Mouse (Mus musculus) liver, adult 2 months (tissue): ENCODE measurements around the gene Vps50. TPM values are rescaled to one million over a fixed set of nuclear protein-coding genes. Genes with fewer than 3 reads are reported as not detected.

Source experiments
- DNase-seq: peaks from one replicate; pipeline ENCODE4 v3.0.0-alpha.2; 2011; ENCODE audit warnings: low read depth, low spot score; ENCODE audit errors: extremely low read depth
- H3K27ac ChIP-seq: fragments of 200-500 bp; replicated peaks from 2 replicates; pipeline ENCODE4 v1.5.1; 2012; ENCODE audit warnings: low read depth, mild to moderate bottlenecking, control low read depth, inconsistent platforms, low read length; ENCODE audit not compliant: insufficient read depth
- H3K27me3 ChIP-seq: fragments of 200-500 bp; 2 replicates; pipeline ENCODE4 v1.6.1; 2012; ENCODE audit warnings: mild to moderate bottlenecking, moderate library complexity, low read length, inconsistent platforms; ENCODE audit not compliant: control insufficient read depth, insufficient read depth
- H3K36me3 ChIP-seq: fragments of 200-500 bp; 2 replicates; pipeline ENCODE4 v1.6.1; 2012; ENCODE audit warnings: low read length, inconsistent platforms; ENCODE audit not compliant: control insufficient read depth, insufficient read depth
- H3K4me1 ChIP-seq: fragments of 200-500 bp; 2 replicates; pipeline ENCODE4 v1.6.1; 2011; ENCODE audit warnings: low read length; ENCODE audit not compliant: control insufficient read depth, insufficient read depth
- H3K4me3 ChIP-seq: fragments of 200-500 bp; 2 replicates; pipeline ENCODE4 v1.5.1; 2011; ENCODE audit warnings: low read depth, mild to moderate bottlenecking, control low read depth, low read length, moderate library complexity; ENCODE audit not compliant: insufficient read depth
- H3K79me2 ChIP-seq: fragments of 200-500 bp; 2 replicates; pipeline ENCODE4 v1.6.1; 2012; ENCODE audit warnings: inconsistent platforms, mild to moderate bottlenecking, low read length, moderate library complexity; ENCODE audit not compliant: control insufficient read depth, insufficient read depth
- H3K9ac ChIP-seq: fragments of 200-500 bp; 2 replicates; pipeline ENCODE4 v1.6.1; 2012; ENCODE audit warnings: low read depth, mild to moderate bottlenecking, control low read depth, inconsistent platforms, low read length
- CTCF ChIP-seq: fragments of 200-500 bp; IDR thresholded peaks from 2 replicates; pipeline ENCODE4 v1.5.1; 2011; ENCODE audit warnings: low read depth, low read length, control low read depth
- POLR2A ChIP-seq: fragments of 200-500 bp; IDR thresholded peaks from 2 replicates; pipeline ENCODE4 v1.6.1; 2011; ENCODE audit warnings: low read length, control low read depth; ENCODE audit not compliant: insufficient read depth; ENCODE audit errors: extremely low read depth
- whole genome bisulfite sequencing: fragments of 180-500 bp; shearing (Covaris S2); methylation state at CpG from one replicate; pipeline ENCODE4 v1.1.7; 2018; 5-methylcytosine and 5-hydroxymethylcytosine counted together
- polyA plus RNA-seq: library from polyadenylated mRNA; depleted of rRNA; stranded (reverse); fragments of >200 nt; gene quantifications from 2 replicates; pipeline ENCODE4 v1.2.3, GENCODE M21; 2012
- total RNA-seq: library from RNA; depleted of rRNA; stranded (reverse); fragments of >200 nt; gene quantifications from 2 replicates; pipeline ENCODE4 v1.2.3, GENCODE M21; 2014

The Vps50 gene
- total and polyA plus RNA-seq, 2 experiments, result 1.3 to 11.8 TPM

DNA sequence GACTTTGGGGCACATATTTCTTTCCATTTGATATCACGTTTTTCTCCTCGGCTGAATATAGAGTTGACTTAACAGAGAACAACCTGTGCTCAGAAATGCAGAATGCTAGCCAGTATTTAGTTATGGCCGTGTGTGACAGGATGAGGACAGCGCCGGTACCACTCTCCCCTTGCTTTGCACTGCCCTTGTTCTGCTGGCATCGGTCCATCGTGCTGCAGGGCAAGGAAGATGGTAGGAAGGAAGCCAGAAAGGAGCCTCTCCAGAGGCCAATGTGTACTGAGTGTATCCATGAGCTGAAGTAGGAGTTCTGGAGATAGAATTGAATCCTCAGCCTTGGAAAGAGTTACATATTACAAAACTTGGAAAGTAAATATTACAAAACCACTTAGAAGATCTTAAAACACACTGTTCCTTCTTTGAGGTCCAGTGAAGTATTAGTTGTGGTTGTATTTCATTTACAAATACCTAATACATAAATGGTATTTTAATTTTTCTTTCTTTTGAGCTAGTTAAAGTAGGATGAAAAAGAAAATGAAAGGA is 69.0 kb downstream of the Vps50 start:
- Histone ChIP-seq H3K9ac (no peak overlapping the region), H3K79me2 (no peaks in the 10 kb centered on the region), H3K36me3 (peaks cover 28% of the 10 kb centered on the region), H3K27ac (no peak overlapping the region), H3K27me3 (no peaks in the 10 kb centered on the region), H3K4me1 (no peaks in the 10 kb centered on the region), H3K4me3 (no peak overlapping the region)
- 93% methylated on average over 7 of the region's 7 CpGs for WGBS
- TF ChIP-seq POLR2A (no peak), CTCF (no peak)
- no peak for DNase-seq

GRCm38 (mm10) chr6:3572221-3572815 is 74.1 kb downstream of the Vps50 start:
- DNase-seq, result no peak
- WGBS, result 84% methylated on average over 2 of the region's 2 CpGs

GRCm38 (mm10) chr6:3573787-3574186 is 75.6 kb downstream of the Vps50 start:
- Histone ChIP-seq H3K79me2 (no peaks in the 10 kb centered on the region), H3K4me1 (no peaks in the 10 kb centered on the region), H3K27me3 (no peaks in the 10 kb centered on the region), H3K27ac (no peak overlapping the region), H3K4me3 (no peak overlapping the region), H3K36me3 (peaks cover 26% of the 10 kb centered on the region), H3K9ac (no peak overlapping the region)
- DNase-seq, result no peak
- TF ChIP-seq CTCF (no peak), POLR2A (no peak)
- 98% methylated on average over 8 of the region's 8 CpGs for WGBS

More at GRCm38 (mm10) chr6:3572221-3572815, 74.1 kb downstream of the Vps50 start:
- Histone ChIP-seq H3K79me2 (no peaks in the 10 kb centered on the region), H3K36me3 (peaks cover 27% of the 10 kb centered on the region), H3K27ac (no peak overlapping the region), H3K9ac (no peak overlapping the region), H3K4me3 (no peak overlapping the region), H3K4me1 (no peaks in the 10 kb centered on the region), H3K27me3 (no peaks in the 10 kb centered on the region)
- TF ChIP-seq POLR2A, result no peak
- no peak for TF ChIP-seq CTCF

- TF ChIP-seq CTCF, result no peak
- no peak for TF ChIP-seq POLR2A
- H3K27ac ChIP-seq, result no peak overlapping the region
- DNase-seq, result no peak
- WGBS, result 88% methylated on average over 1 of the region's 1 CpGs
- H3K4me1 ChIP-seq, result no peaks in the 10 kb centered on the region
- H3K9ac ChIP-seq, result no peak overlapping the region
- H3K4me3 ChIP-seq, result no peak overlapping the region
- no peaks in the 10 kb centered on the region for H3K79me2 ChIP-seq
- peaks cover 17% of the 10 kb centered on the region for H3K36me3 ChIP-seq
- H3K27me3 ChIP-seq, result no peaks in the 10 kb centered on the region
These were observed 87.2 kb downstream of the Vps50 start for GRCm38 (mm10) chr6:3585402-3585801.

DNA sequence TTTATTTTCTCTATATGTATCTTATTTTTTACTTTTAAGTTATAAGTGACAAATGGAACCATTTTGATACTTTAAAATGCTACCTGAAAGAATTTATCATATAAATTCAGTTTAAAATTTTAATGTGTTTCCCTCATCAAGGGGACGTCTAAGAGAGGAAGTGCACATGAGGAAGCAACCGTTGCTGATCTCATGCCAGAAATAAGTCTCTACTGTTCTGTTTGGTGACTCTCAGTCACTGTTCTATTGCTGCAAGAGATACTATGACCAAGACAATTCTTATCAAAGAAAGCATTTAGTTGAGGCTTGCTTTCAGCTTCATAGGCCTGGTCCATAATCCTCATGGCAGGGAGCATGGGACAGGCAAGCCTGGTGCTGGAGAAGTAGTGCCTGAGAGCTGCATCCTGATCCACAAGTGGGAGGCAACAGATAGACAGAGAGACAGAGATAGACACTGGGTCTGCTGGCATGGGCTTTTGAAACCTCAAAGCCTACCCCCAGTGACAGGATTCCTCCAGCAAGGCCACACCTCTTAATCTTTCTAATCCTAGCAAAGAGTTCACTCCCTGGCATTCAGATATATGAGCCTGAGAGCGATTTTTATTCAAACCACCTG is 92.2 kb downstream of the Vps50 start:
- 79% methylated on average over 3 of the region's 3 CpGs for WGBS

GRCm38 (mm10) chr6:3594246-3594645 is 96.1 kb downstream of the Vps50 start:
- Histone ChIP-seq H3K9ac (no peak overlapping the region), H3K27ac (no peak overlapping the region), H3K4me3 (no peak overlapping the region), H3K27me3 (no peaks in the 10 kb centered on the region), H3K36me3 (peaks cover 30% of the 10 kb centered on the region), H3K79me2 (no peaks in the 10 kb centered on the region), H3K4me1 (no peaks in the 10 kb centered on the region)
- 100% methylated on average over 1 of the region's 1 CpGs for WGBS
- no peak for DNase-seq
- TF ChIP-seq CTCF (no peak), POLR2A (no peak)

More for the DNA sequence above, 92.2 kb downstream of the Vps50 start:
- H3K27me3 ChIP-seq, result no peaks in the 10 kb centered on the region
- no peak overlapping the region for H3K9ac ChIP-seq
- no peaks in the 10 kb centered on the region for H3K79me2 ChIP-seq
- peaks cover 34% of the 10 kb centered on the region for H3K36me3 ChIP-seq
- no peak overlapping the region for H3K4me3 ChIP-seq
- no peak for TF ChIP-seq CTCF
- TF ChIP-seq POLR2A, result no peak
- no peak overlapping the region for H3K27ac ChIP-seq
- DNase-seq, result no peak
- H3K4me1 ChIP-seq, result no peaks in the 10 kb centered on the region
